Mouse (Mus musculus): ENCODE data around the gene Gm13030. TPM values are rescaled to one million over a fixed set of nuclear protein-coding genes. Genes with fewer than 3 reads are reported as not detected.
"Not testable (repeated sequence)": the region's sequence is repeated elsewhere in the genome, so short reads cannot be mapped to it uniquely, and the experiment has no call there.

Gm13030 gene
- polyA plus RNA-seq, 1 experiment from 2014 or later = not detected

DNA sequence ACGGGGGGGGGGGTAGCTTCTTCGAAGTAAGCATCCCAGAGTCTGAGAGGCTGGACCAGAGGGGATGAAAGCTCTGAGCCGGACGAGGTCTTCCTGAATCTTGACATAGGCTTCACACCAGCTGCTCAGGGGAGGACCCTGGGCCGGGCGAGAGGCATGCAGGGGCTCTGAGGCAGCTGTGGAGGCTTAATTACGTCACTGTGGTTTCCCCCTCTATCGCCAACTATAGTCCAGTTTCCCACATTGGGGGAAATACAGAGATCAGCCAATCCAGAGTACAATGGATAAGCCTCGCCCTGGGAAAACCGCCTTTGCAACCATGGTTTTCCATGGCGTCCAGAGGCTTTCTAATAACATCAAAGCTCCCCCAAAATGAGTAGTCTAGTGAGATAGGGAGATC is 46.6 kb downstream of the Gm13030 start:
- Histone ChIP-seq H3K27ac (no peak overlapping the region), H3K4me2 (replicated peaks) (no peak overlapping the region), H3K4me3 (replicated peaks) (no peak overlapping the region), H3K9me3 (0 out of 2 replicates have a peak, but pooled peaks cover 2% of the 10 kb centered on the region), H3K27me3 (no peaks in the 10 kb centered on the region), H3K9ac (replicated peaks) (no peak overlapping the region), H3K4me1 (replicated peaks) (peaks cover 3% of the 10 kb centered on the region; the same call in 1 of the 2 replicates), H3K36me3 (no peaks in the 10 kb centered on the region)
- no peak for ATAC-seq
- WGBS = 58% methylated on average over 11 of the region's 11 CpGs

DNA sequence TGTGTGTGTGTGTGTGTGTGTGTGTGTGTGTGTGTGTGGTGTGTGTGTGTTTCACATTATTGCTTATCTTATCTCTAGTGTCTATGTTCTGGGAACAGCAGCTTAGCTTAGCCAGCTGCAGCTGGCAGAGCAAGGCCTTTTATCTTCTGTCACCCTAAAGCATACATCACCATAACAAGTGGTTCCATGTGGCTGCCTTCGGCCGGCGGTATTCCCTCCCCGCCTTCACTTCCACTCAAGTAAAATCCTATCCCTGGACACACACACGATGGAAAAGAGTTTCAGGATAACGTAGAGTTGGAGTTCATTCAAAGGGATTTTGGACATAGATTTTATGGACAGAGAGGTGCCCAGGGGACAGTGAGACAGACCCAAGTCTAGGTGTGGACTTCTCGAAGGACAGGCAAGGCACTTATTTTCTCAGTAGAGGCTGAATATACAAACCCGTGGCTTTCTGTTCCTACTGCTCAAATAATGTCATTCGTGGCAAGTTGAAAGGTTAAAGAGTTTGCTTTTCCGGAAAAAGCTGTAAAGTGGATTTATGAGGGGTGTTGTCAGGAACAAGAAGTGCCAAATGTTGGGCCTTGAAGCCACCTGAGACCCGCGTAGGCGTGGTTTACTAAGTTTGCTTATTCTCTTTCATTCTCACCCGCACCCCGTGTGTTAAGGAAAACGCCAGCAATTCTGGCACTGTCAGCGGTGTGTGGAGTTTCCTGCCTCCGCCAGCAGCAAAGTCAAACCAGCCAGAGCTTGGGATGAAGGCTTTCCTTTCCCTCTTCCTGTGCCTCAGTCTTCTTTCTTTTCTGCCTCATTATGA is 47.8 kb downstream of the Gm13030 start:
- Histone ChIP-seq H3K9me3 (0 out of 2 replicates have a peak, but pooled peaks cover 2% of the 10 kb centered on the region), H3K4me2 (replicated peaks) (no peak overlapping the region), H3K9ac (replicated peaks) (no peak overlapping the region), H3K27me3 (no peaks in the 10 kb centered on the region), H3K4me3 (replicated peaks) (no peak overlapping the region), H3K27ac (no peak overlapping the region), H3K36me3 (no peaks in the 10 kb centered on the region), H3K4me1 (replicated peaks) (peaks cover 3% of the 10 kb centered on the region; the same call in 1 of the 2 replicates)
- no peak for ATAC-seq
- WGBS = 67% methylated on average over 18 of the region's 18 CpGs

DNA sequence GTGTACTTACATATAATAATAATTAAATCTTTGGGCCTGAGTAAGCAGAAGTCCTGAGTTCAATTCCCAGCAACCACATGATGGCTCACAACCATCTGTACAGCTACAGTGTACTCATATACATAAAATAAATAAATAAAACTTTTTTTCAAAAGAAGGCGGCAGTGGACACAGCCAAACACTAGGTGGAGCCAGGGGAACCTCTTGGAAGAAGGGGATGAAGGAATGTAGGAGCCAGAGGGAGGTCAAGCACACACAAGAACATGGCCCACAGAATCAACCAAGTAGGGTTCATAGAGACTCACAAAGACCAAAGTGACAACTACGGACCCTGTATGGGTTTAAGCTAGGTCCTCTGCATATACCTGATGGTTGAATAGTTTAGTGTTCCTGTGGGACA is 49.1 kb downstream of the Gm13030 start:
- 85% methylated on average over 2 of the region's 2 CpGs for WGBS
- ATAC-seq = no peak

DNA sequence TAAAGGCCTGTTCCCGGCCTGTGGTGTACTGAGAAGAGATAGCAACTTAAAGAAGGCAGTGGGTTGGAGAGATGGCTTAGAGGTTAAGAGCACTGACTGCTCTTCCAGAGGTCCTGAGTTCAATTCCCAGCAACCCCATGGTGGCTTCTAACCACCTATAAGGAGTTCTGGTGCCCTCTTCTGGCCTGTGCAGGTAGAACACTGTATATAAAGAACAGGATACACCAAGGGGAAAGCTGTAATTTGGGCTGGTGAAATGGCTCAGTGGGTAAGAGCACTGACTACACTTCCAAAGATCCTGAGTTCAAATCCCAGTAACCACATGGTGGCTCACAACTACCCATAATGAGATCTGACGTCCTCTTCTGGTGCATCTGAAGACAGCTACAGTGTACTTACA is 49.6 kb downstream of the Gm13030 start:
- H3K4me3 ChIP-seq (replicated peaks); H3K9me3 ChIP-seq; H3K4me2 ChIP-seq (replicated peaks); H3K27me3 ChIP-seq; H3K27ac ChIP-seq; H3K36me3 ChIP-seq; ATAC-seq; H3K9ac ChIP-seq (replicated peaks); H3K4me1 ChIP-seq (replicated peaks): not testable (repeated sequence)
- 84% methylated on average over 2 of the region's 2 CpGs for WGBS

More for the DNA sequence above, 49.1 kb downstream of the Gm13030 start:
- Histone ChIP-seq H3K4me1 (replicated peaks) (peaks cover under 1% of the 10 kb centered on the region; the same call in 1 of the 2 replicates), H3K27me3 (no peaks in the 10 kb centered on the region; the same call in 1 of the 2 replicates), H3K9me3 (0 out of 2 replicates have a peak, but pooled peaks cover 2% of the 10 kb centered on the region), H3K9ac (replicated peaks) (no peak overlapping the region), H3K4me3 (replicated peaks) (no peak overlapping the region), H3K27ac (no peak overlapping the region), H3K4me2 (replicated peaks) (no peak overlapping the region), H3K36me3 (no peaks in the 10 kb centered on the region)

DNA sequence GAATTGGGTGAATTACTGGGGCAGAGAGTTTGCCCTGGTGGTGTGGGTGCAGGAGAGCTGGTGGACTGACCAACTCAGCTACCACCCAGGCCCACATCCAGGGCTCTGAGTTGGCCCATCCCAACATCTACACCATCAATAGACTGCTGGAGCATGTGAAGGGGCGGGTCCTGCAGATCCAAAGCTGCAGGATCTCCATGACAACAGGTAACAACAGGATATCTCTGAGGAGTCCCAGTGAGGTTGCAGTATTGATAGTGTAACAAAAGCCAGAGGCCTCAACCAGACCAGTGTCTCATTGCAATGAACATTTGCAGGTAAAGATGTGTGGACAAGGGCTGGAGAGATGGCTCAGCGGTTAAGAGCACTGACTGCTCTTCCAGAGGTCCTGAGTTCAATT is 52.7 kb downstream of the Gm13030 start:
- WGBS = 95% methylated on average over 2 of the region's 2 CpGs
- Histone ChIP-seq H3K4me1 (replicated peaks) (peaks cover 8% of the 10 kb centered on the region), H3K4me2 (replicated peaks) (no peak overlapping the region), H3K9me3 (0 out of 2 replicates have a peak, but pooled peaks cover 2% of the 10 kb centered on the region), H3K27me3 (no peaks in the 10 kb centered on the region; the same call in 1 of the 2 replicates), H3K4me3 (replicated peaks) (no peak overlapping the region), H3K9ac (replicated peaks) (no peak overlapping the region), H3K27ac (no peak overlapping the region), H3K36me3 (no peaks in the 10 kb centered on the region)
- ATAC-seq = no peak

Other genes with a start within 250 kb of the Gm13030 start
- gene Vwa5b1, start 238.1 kb downstream of the Gm13030 start, polyA plus RNA-seq (2015; fragmentation: Nextera tagmentation; extraction: Ambion mirVana) = 0.63 and 0.82 TPM in 2 replicates
- 0.66 and 0.73 TPM in 2 replicates for gene Pla2g2c, start 149.2 kb downstream of the Gm13030 start, polyA plus RNA-seq (2015; fragmentation: Nextera tagmentation; extraction: Ambion mirVana)
- 2.5 and 3.1 TPM in 2 replicates for gene Ubxn10, start 136.8 kb downstream of the Gm13030 start, polyA plus RNA-seq (2015; fragmentation: Nextera tagmentation; extraction: Ambion mirVana)
- gene Pla2g2f, start 116.3 kb downstream of the Gm13030 start, polyA plus RNA-seq (2015; fragmentation: Nextera tagmentation; extraction: Ambion mirVana) = 0.16 TPM in 1 of 2 replicates, not detected in the other
- gene Pla2g2d, start 98.2 kb downstream of the Gm13030 start, polyA plus RNA-seq (2015; fragmentation: Nextera tagmentation; extraction: Ambion mirVana) = 0.07 and 0.22 TPM in 2 replicates
- 0.27 and 0.59 TPM in 2 replicates for gene Pla2g5, start 10.5 kb downstream of the Gm13030 start, polyA plus RNA-seq (2015; fragmentation: Nextera tagmentation; extraction: Ambion mirVana)
- not detected in 2 replicates for gene Pla2g2e, start 4.0 kb upstream of the Gm13030 start, polyA plus RNA-seq (2015; fragmentation: Nextera tagmentation; extraction: Ambion mirVana)
- gene Otud3, start 40.0 kb upstream of the Gm13030 start, polyA plus RNA-seq (2015; fragmentation: Nextera tagmentation; extraction: Ambion mirVana) = 2.4 and 2.5 TPM in 2 replicates
- 0.15 and 0.20 TPM in 2 replicates for gene Rnf186, start 93.1 kb upstream of the Gm13030 start, polyA plus RNA-seq (2015; fragmentation: Nextera tagmentation; extraction: Ambion mirVana)
- gene Tmco4, start 98.9 kb upstream of the Gm13030 start, polyA plus RNA-seq (2015; fragmentation: Nextera tagmentation; extraction: Ambion mirVana) = 0.36 and 0.50 TPM in 2 replicates
- gene Htr6, start 201.6 kb upstream of the Gm13030 start, polyA plus RNA-seq (2015; fragmentation: Nextera tagmentation; extraction: Ambion mirVana) = 0.11 and 0.14 TPM in 2 replicates
- 22.1 and 32.0 TPM in 2 replicates for gene Nbl1, start 219.0 kb upstream of the Gm13030 start, polyA plus RNA-seq (2015; fragmentation: Nextera tagmentation; extraction: Ambion mirVana)

Measured in midbrain, embryonic 13.5 days (tissue).